Mouse (Mus musculus): ENCODE data around the gene Grhl3. TPM values are rescaled to one million over a fixed set of nuclear protein-coding genes. Genes with fewer than 3 reads are reported as not detected.

Grhl3 gene
- total and polyA plus RNA-seq, 3 experiments: not detected

- no peak overlapping the region for H3K9ac ChIP-seq (ENCODE audit: insufficient read depth, low read depth)
- no peak for TF ChIP-seq POLR2A (IDR thresholded peaks at IDR 0.05; ENCODE audit: low read depth, low read length)
- no peak for TF ChIP-seq NRF1 (IDR thresholded peaks at IDR 0.05; ENCODE audit: low read depth, low read length)
- no peak for TF ChIP-seq POLR2AphosphoS2 (IDR thresholded peaks at IDR 0.05; ENCODE audit: low read depth, low read length)
- H3K4me1 ChIP-seq (ENCODE audit: control insufficient read depth in 1 of 2, insufficient read depth in 2 of 2): no peaks in the 10 kb centered on the region
- no peak for DNase-seq (ENCODE audit: extremely low read depth)
- peaks cover 41% of the 10 kb centered on the region for H3K27me3 ChIP-seq (replicated peaks)
- H3K79me2 ChIP-seq (replicated peaks; ENCODE audit: control insufficient read depth, extremely low read depth, insufficient read depth, poor library complexity, severe bottlenecking): no peaks in the 10 kb centered on the region
- H3K9me3 ChIP-seq (replicated peaks; ENCODE audit: low read length): peaks cover 4% of the 10 kb centered on the region
- no peaks in the 10 kb centered on the region for H3K36me3 ChIP-seq (replicated peaks in 1 of 2; ENCODE audit: control insufficient read depth in 1 of 2, insufficient read depth in 1 of 2, low read length in 1 of 2)
- in situ Hi-C loops (cut with MboI; ENCODE audit: low pct_ligation_motif_present, low pct_unique_long_range_greater_than_20kb, low sequenced_read_pairs): no loop called here
- no peak overlapping the region for H3K4me3 ChIP-seq (replicated peaks in 1 of 3; ENCODE audit: low read depth in 2 of 3, low read length in 2 of 3, poor library complexity in 1 of 3)
- H3K27ac ChIP-seq (ENCODE audit: insufficient read depth, low read depth): no peak overlapping the region
- dilution Hi-C loops (cut with MboI; ENCODE audit: extremely low pct_ligation_motif_present, extremely low pct_unique_long_range_greater_than_20kb, low sequenced_read_pairs): no loop called here
- no peak overlapping the region for H3K4me2 ChIP-seq (ENCODE audit: insufficient read depth, low read depth, poor library complexity, severe bottlenecking)
These were observed 34.4 kb downstream of the Grhl3 start for GRCm38 (mm10) chr4:135539056-135539455.

GRCm38 (mm10) chr4:135535021-135535420 is 38.4 kb downstream of the Grhl3 start:
- Histone ChIP-seq H3K79me2 (replicated peaks; ENCODE audit: control insufficient read depth, extremely low read depth, insufficient read depth, poor library complexity, severe bottlenecking) (no peaks in the 10 kb centered on the region), H3K9me3 (replicated peaks; ENCODE audit: low read length) (peaks cover 18% of the 10 kb centered on the region), H3K36me3 (replicated peaks in 1 of 2; ENCODE audit: control insufficient read depth in 1 of 2, insufficient read depth in 1 of 2, low read length in 1 of 2) (no peaks in the 10 kb centered on the region), H3K4me3 (replicated peaks in 1 of 3; ENCODE audit: low read depth in 2 of 3, low read length in 2 of 3, poor library complexity in 1 of 3) (no peak overlapping the region), H3K9ac (ENCODE audit: insufficient read depth, low read depth) (no peak overlapping the region), H3K27me3 (replicated peaks) (peaks cover 38% of the 10 kb centered on the region), H3K4me2 (ENCODE audit: insufficient read depth, low read depth, poor library complexity, severe bottlenecking) (no peak overlapping the region), H3K4me1 (ENCODE audit: control insufficient read depth in 1 of 2, insufficient read depth in 2 of 2) (peaks cover 2 to 11% of the 10 kb centered on the region in 2 experiments; a peak in 3 of 4 replicates), H3K27ac (ENCODE audit: insufficient read depth, low read depth) (no peak overlapping the region)
- TF ChIP-seq MEF2A (IDR thresholded peaks at IDR 0.05; ENCODE audit: borderline replicate concordance, low read depth, low read length) (no peak), ZNF384 (IDR thresholded peaks at IDR 0.05; ENCODE audit: low read depth, low read length) (no peak), TCF12 (IDR thresholded peaks at IDR 0.05; ENCODE audit: low read depth, low read length) (no peak), CHD1 (IDR thresholded peaks at IDR 0.05; ENCODE audit: low read depth, low read length) (no peak), MYC (IDR thresholded peaks at IDR 0.05; ENCODE audit: low read depth, low read length) (no peak), ELF1 (IDR thresholded peaks at IDR 0.05; ENCODE audit: low read depth, low read length) (no peak), MAFK (IDR thresholded peaks at IDR 0.05; ENCODE audit: insufficient replicate concordance, low read length) (no peak), SMC3 (IDR thresholded peaks at IDR 0.05; ENCODE audit: low read depth, low read length) (no peak), JUND (conservative IDR thresholded peaks at IDR 0.05; ENCODE audit: low read depth, low read length) (no peak), TBP (conservative IDR thresholded peaks at IDR 0.05; ENCODE audit: low read depth, low read length) (no peak), GABPA (IDR thresholded peaks at IDR 0.05; ENCODE audit: insufficient replicate concordance, low read depth, low read length) (no peak), USF2 (conservative IDR thresholded peaks at IDR 0.05; ENCODE audit: low read depth, low read length) (no peak), POLR2A (IDR thresholded peaks at IDR 0.05; ENCODE audit: low read depth, low read length) (no peak), UBTF (IDR thresholded peaks at IDR 0.05; ENCODE audit: low read depth, low read length) (no peak), MAX (IDR thresholded peaks at IDR 0.05; ENCODE audit: low read length) (no peak), CHD2 (IDR thresholded peaks at IDR 0.05; ENCODE audit: low read length) (no peak), ETS1 (conservative IDR thresholded peaks at IDR 0.05; ENCODE audit: low read depth, low read length) (no peak), USF1 (IDR thresholded peaks at IDR 0.05; ENCODE audit: low read depth, low read length) (no peak)
- in situ Hi-C loops (cut with MboI; ENCODE audit: low pct_ligation_motif_present, low pct_unique_long_range_greater_than_20kb, low sequenced_read_pairs): no loop called here
- no peak for DNase-seq (ENCODE audit: extremely low read depth)
- dilution Hi-C loops (cut with MboI; ENCODE audit: extremely low pct_ligation_motif_present, extremely low pct_unique_long_range_greater_than_20kb, low sequenced_read_pairs): no loop called here
